Mouse (Mus musculus) forebrain, embryonic 14.5 days (tissue): ENCODE results near the gene Sds. TPM values are rescaled to one million over a fixed set of nuclear protein-coding genes. Genes with fewer than 3 reads are reported as not detected.

Source experiments
- ATAC-seq: fragments of 200-750 bp; cut with Nextera tagmentation; 2 replicates; pipeline ENCODE4 v1.8.0; 2017; ENCODE audit warnings: mild to moderate bottlenecking, moderate library complexity
- DNase-seq: peaks from one replicate; pipeline ENCODE4 v3.0.0-alpha.2; 2015; ENCODE audit warnings: low spot score
- H3K27ac ChIP-seq: fragments of 300-500 bp; sonication (generic); 2 replicates; pipeline ENCODE4 v1.5.1; 2014; ENCODE audit warnings: low read depth, mild to moderate bottlenecking, control low read depth, low read length, moderate library complexity
- H3K27me3 ChIP-seq: fragments of 300-500 bp; sonication (generic); replicated peaks from 2 replicates; pipeline ENCODE4 v1.6.1; 2014; ENCODE audit warnings: low read length, control low read depth, mixed read lengths; ENCODE audit not compliant: control insufficient read depth, insufficient read depth
- H3K36me3 ChIP-seq: fragments of 300-500 bp; sonication (generic); 2 replicates; pipeline ENCODE4 v1.6.1; 2014; ENCODE audit warnings: low read length, control low read depth; ENCODE audit not compliant: control insufficient read depth, insufficient read depth
- H3K4me1 ChIP-seq: fragments of 300-500 bp; sonication (generic); 2 replicates; pipeline ENCODE4 v1.6.1; 2014; ENCODE audit warnings: antibody characterized with exemption, low read length, control low read depth; ENCODE audit not compliant: control insufficient read depth, insufficient read depth
- H3K4me2 ChIP-seq: fragments of 300-500 bp; sonication (generic); 2 replicates; pipeline ENCODE4 v1.6.1; 2014; ENCODE audit warnings: mild to moderate bottlenecking, control low read depth, low read length
- H3K4me3 ChIP-seq: fragments of 300-500 bp; sonication (generic); 2 replicates; pipeline ENCODE4 v1.5.1; 2014; ENCODE audit warnings: low read depth, low read length, control low read depth
- H3K9ac ChIP-seq: fragments of 300-500 bp; sonication (generic); 2 replicates; pipeline ENCODE4 v1.6.1; 2014; ENCODE audit warnings: mild to moderate bottlenecking, low read length, control low read depth, moderate library complexity
- H3K9me3 ChIP-seq: fragments of 300-500 bp; sonication (generic); replicated peaks from 2 replicates; pipeline ENCODE4 v1.6.1; 2016; ENCODE audit warnings: low read length, control low read depth, mixed read lengths; ENCODE audit not compliant: control insufficient read depth
- WGBS: fragments of 180-500 bp; shearing (Covaris S2); extraction: QIAGEN DNeasy Blood & Tissue Kit; methylation state at CpG from one replicate; pipeline ENCODE4 v1.1.7; 2014; 5-methylcytosine and 5-hydroxymethylcytosine counted together
- polyA plus RNA-seq: library from polyadenylated mRNA; unstranded; fragments of >200 nt; fragmentation: Nextera tagmentation; extraction: Ambion mirVana; gene quantifications from 2 replicates; pipeline ENCODE4 v1.2.1, GENCODE M21; 2014

Gene Sds
- polyA plus RNA-seq, 1 experiment from 2014 or later, result not detected

GRCm38 (mm10) chr5:120471538-120471937 is 4.8 kb upstream of the Sds start:
- H3K9me3 ChIP-seq, result no peaks in the 10 kb centered on the region
- no peak overlapping the region for H3K4me2 ChIP-seq
- no peaks in the 10 kb centered on the region for H3K27me3 ChIP-seq
- no peak overlapping the region for H3K9ac ChIP-seq
- H3K36me3 ChIP-seq, result no peaks in the 10 kb centered on the region
- no peaks in the 10 kb centered on the region for H3K4me1 ChIP-seq
- DNase-seq (no peak), ATAC-seq (no peak)
- H3K4me3 ChIP-seq, result no peak overlapping the region
- H3K27ac ChIP-seq, result no peak overlapping the region
- 56% methylated on average over 4 of the region's 4 CpGs for WGBS

- 84% methylated on average over 8 of the region's 8 CpGs for WGBS
- Histone ChIP-seq H3K27ac (no peak within 1 kb of the TSS), H3K4me1 (no peaks in the 10 kb centered on the region), H3K9ac (no peak within 1 kb of the TSS), H3K27me3 (no peaks in the 10 kb centered on the region), H3K36me3 (no peaks in the 10 kb centered on the region), H3K4me2 (no peak within 1 kb of the TSS), H3K4me3 (no peak within 1 kb of the TSS), H3K9me3 (no peaks in the 10 kb centered on the region)
- no peak for DNase-seq
- ATAC-seq, result no peak
Observed at GRCm38 (mm10) chr5:120472770-120473169, 3.6 kb upstream of the Sds start, which contains the start of gene Sdsl. Sdsl (minus strand) TSS chr5:120472810.

- Histone ChIP-seq H3K27me3 (no peaks in the 10 kb centered on the region), H3K4me2 (no peak overlapping the region), H3K9ac (no peak overlapping the region), H3K4me3 (no peak overlapping the region), H3K27ac (no peak overlapping the region), H3K36me3 (no peaks in the 10 kb centered on the region), H3K9me3 (no peaks in the 10 kb centered on the region), H3K4me1 (no peaks in the 10 kb centered on the region)
- WGBS, result 96% methylated on average over 2 of the region's 2 CpGs
- DNase-seq, result no peak
- ATAC-seq, result no peak
Observed at GRCm38 (mm10) chr5:120473361-120473760, 3.0 kb upstream of the Sds start.

GRCm38 (mm10) chr5:120475861-120476260 is 465 bp upstream of the Sds start:
- H3K9ac ChIP-seq, result no peak overlapping the region
- ATAC-seq (no peak), DNase-seq (no peak)
- no peaks in the 10 kb centered on the region for H3K36me3 ChIP-seq
- no peaks in the 10 kb centered on the region for H3K4me1 ChIP-seq
- no peak overlapping the region for H3K27ac ChIP-seq
- H3K4me3 ChIP-seq, result no peak overlapping the region
- WGBS, result 38% methylated on average over 8 of the region's 8 CpGs
- H3K27me3 ChIP-seq, result no peaks in the 10 kb centered on the region
- no peak overlapping the region for H3K4me2 ChIP-seq
- no peaks in the 10 kb centered on the region for H3K9me3 ChIP-seq

GRCm38 (mm10) chr5:120477993-120478392 is 1.7 kb downstream of the Sds start:
- no peaks in the 10 kb centered on the region for H3K4me1 ChIP-seq
- DNase-seq (no peak), ATAC-seq (no peak)
- H3K4me3 ChIP-seq, result no peak overlapping the region
- no peak overlapping the region for H3K4me2 ChIP-seq
- H3K27ac ChIP-seq, result no peak overlapping the region
- no peak overlapping the region for H3K9ac ChIP-seq
- 91% methylated on average over 5 of the region's 5 CpGs for WGBS
- H3K9me3 ChIP-seq, result no peaks in the 10 kb centered on the region
- H3K36me3 ChIP-seq, result no peaks in the 10 kb centered on the region
- no peaks in the 10 kb centered on the region for H3K27me3 ChIP-seq

GRCm38 (mm10) chr5:120479538-120479937 is 3.2 kb downstream of the Sds start:
- Histone ChIP-seq H3K9me3 (no peaks in the 10 kb centered on the region), H3K27ac (no peak overlapping the region), H3K4me3 (no peak overlapping the region), H3K4me2 (no peak overlapping the region), H3K27me3 (no peaks in the 10 kb centered on the region), H3K36me3 (0 out of 2 replicates have a peak, but pooled peaks cover 2% of the 10 kb centered on the region), H3K4me1 (no peaks in the 10 kb centered on the region), H3K9ac (no peak overlapping the region)
- 69% methylated on average over 4 of the region's 4 CpGs for WGBS
- DNase-seq, result no peak
- no peak for ATAC-seq

- H3K9me3 ChIP-seq, result no peaks in the 10 kb centered on the region
- no peak overlapping the region for H3K9ac ChIP-seq
- 71% methylated on average over 9 of the region's 9 CpGs for WGBS
- ATAC-seq, result no peak
- DNase-seq, result no peak
- H3K27me3 ChIP-seq, result no peaks in the 10 kb centered on the region
- no peak overlapping the region for H3K4me2 ChIP-seq
- peaks cover 17% of the 10 kb centered on the region for H3K36me3 ChIP-seq
- H3K4me3 ChIP-seq, result no peak overlapping the region
- no peaks in the 10 kb centered on the region for H3K4me1 ChIP-seq
- H3K27ac ChIP-seq, result no peak overlapping the region
Observed at GRCm38 (mm10) chr5:120481205-120481604, 4.9 kb downstream of the Sds start.

GRCm38 (mm10) chr5:120483399-120483798 is 7.1 kb downstream of the Sds start:
- Histone ChIP-seq H3K4me2 (no peak overlapping the region), H3K27ac (no peak overlapping the region), H3K36me3 (peaks cover 30% of the 10 kb centered on the region), H3K27me3 (no peaks in the 10 kb centered on the region), H3K4me3 (no peak overlapping the region), H3K9me3 (no peaks in the 10 kb centered on the region), H3K9ac (no peak overlapping the region), H3K4me1 (no peaks in the 10 kb centered on the region)
- DNase-seq (no peak), ATAC-seq (no peak)
- 87% methylated on average over 19 of the region's 19 CpGs for whole genome bisulfite sequencing

GRCm38 (mm10) chr5:120487844-120488243 is 11.5 kb downstream of the Sds start:
- H3K4me3 ChIP-seq, result no peak overlapping the region
- WGBS, result 88% methylated on average over 8 of the region's 8 CpGs
- no peak for ATAC-seq
- no peak overlapping the region for H3K4me2 ChIP-seq
- peaks cover 6% of the 10 kb centered on the region; the same call in 1 of the 2 replicates for H3K4me1 ChIP-seq
- no peak for DNase-seq
- H3K9me3 ChIP-seq, result no peaks in the 10 kb centered on the region
- no peak overlapping the region for H3K27ac ChIP-seq
- no peaks in the 10 kb centered on the region for H3K27me3 ChIP-seq
- H3K9ac ChIP-seq, result no peak overlapping the region
- peaks cover 35% of the 10 kb centered on the region for H3K36me3 ChIP-seq
